Mouse (Mus musculus) liver, embryonic 14.5 days (tissue): ENCODE results near the gene Dennd5a. TPM values are rescaled to one million over a fixed set of nuclear protein-coding genes. Genes with fewer than 3 reads are reported as not detected.
A peak's percentile ranks its signal among the peaks of the same experiment; 100 is the strongest.

Experiments
- ATAC-seq: fragments of 200-750 bp; cut with Nextera tagmentation; 2 replicates; pipeline ENCODE4 v1.8.0; 2017; ENCODE audit warnings: moderate number of reproducible peaks, mild to moderate bottlenecking, moderate library complexity; ENCODE audit not compliant: insufficient read depth
- DNase-seq, 3 experiments: peaks; one replicate each; pipeline ENCODE4 v3.0.0-alpha.2; 2012 to 2013; ENCODE audit warnings: low read depth in 3 of 3, low spot score in 3 of 3
- H3K27ac ChIP-seq: fragments of 300-500 bp; sonication (generic); 2 replicates; pipeline ENCODE4 v1.5.1; 2014; ENCODE audit warnings: moderate library complexity, mild to moderate bottlenecking, control low read depth, inconsistent platforms
- H3K27me3 ChIP-seq: fragments of 300-500 bp; sonication (generic); 2 replicates; pipeline ENCODE4 v1.6.1; 2014; ENCODE audit warnings: mild to moderate bottlenecking, low read length, moderate library complexity; ENCODE audit not compliant: control insufficient read depth, insufficient read depth
- H3K36me3 ChIP-seq: fragments of 300-500 bp; sonication (generic); replicated peaks from 2 replicates; pipeline ENCODE4 v1.6.1; 2014; ENCODE audit warnings: low read depth; ENCODE audit not compliant: control insufficient read depth, insufficient read depth
- H3K4me1 ChIP-seq, 2 experiments: fragments of 200-500 bp in 1 of 2; fragments of 300-500 bp in 1 of 2; sonication (generic) in 1 of 2; replicated peaks; 2 replicates each; pipeline ENCODE4 v1.6.1; 2012 to 2014; ENCODE audit warnings: antibody characterized with exemption in 1 of 2, inconsistent platforms in 1 of 2, low read length in 1 of 2; ENCODE audit not compliant: control insufficient read depth in 2 of 2, insufficient read depth in 2 of 2
- H3K4me2 ChIP-seq: fragments of 300-500 bp; sonication (generic); 2 replicates; pipeline ENCODE4 v1.6.1; 2014; ENCODE audit warnings: low read depth, mild to moderate bottlenecking, control low read depth, moderate library complexity
- H3K4me3 ChIP-seq, 2 experiments: fragments of 200-500 bp in 1 of 2; fragments of 300-500 bp in 1 of 2; sonication (generic) in 1 of 2; 2 replicates each; pipeline ENCODE4 v1.5.1; 2012 to 2014; ENCODE audit warnings: low read depth in 2 of 2, low read length in 2 of 2, mild to moderate bottlenecking in 2 of 2, control low read depth in 1 of 2, inconsistent platforms in 1 of 2, moderate library complexity in 1 of 2; ENCODE audit not compliant: insufficient read depth in 1 of 2
- H3K9ac ChIP-seq: fragments of 300-500 bp; sonication (generic); replicated peaks from 2 replicates; pipeline ENCODE4 v1.6.1; 2014; ENCODE audit warnings: mild to moderate bottlenecking, control low read depth, moderate library complexity
- H3K9me3 ChIP-seq: fragments of 300-500 bp; sonication (generic); 2 replicates; pipeline ENCODE4 v1.6.1; 2016; ENCODE audit warnings: low read length, mixed read lengths; ENCODE audit not compliant: control insufficient read depth
- CTCF ChIP-seq: IDR thresholded peaks from 2 replicates; pipeline ENCODE4 v1.5.1; 2016; ENCODE audit warnings: antibody characterized with exemption, low read depth, control low read depth
- EP300 ChIP-seq: IDR thresholded peaks from 2 replicates; pipeline ENCODE4 v1.6.1; 2016; ENCODE audit warnings: antibody characterized with exemption, low read depth
- WGBS: fragments of 180-500 bp; shearing (Covaris S2); extraction: QIAGEN DNeasy Blood & Tissue Kit; methylation state at CpG from one replicate; pipeline ENCODE4 v1.1.7; 2014; ENCODE audit not compliant: insufficient replicate concordance; 5-methylcytosine and 5-hydroxymethylcytosine counted together
- polyA plus RNA-seq, 2 experiments: library from polyadenylated mRNA; depleted of rRNA in 1 of 2; stranded (reverse) in 1 of 2; unstranded in 1 of 2; fragments of >200 nt; fragmentation: Nextera tagmentation in 1 of 2; extraction: Ambion mirVana in 1 of 2; gene quantifications; 2 replicates each; pipeline versions ENCODE4 v1.2.1 to v1.2.3; 2012 to 2014

The Dennd5a gene
- polyA plus RNA-seq, 2 experiments = 6.9 to 13.8 TPM

DNA sequence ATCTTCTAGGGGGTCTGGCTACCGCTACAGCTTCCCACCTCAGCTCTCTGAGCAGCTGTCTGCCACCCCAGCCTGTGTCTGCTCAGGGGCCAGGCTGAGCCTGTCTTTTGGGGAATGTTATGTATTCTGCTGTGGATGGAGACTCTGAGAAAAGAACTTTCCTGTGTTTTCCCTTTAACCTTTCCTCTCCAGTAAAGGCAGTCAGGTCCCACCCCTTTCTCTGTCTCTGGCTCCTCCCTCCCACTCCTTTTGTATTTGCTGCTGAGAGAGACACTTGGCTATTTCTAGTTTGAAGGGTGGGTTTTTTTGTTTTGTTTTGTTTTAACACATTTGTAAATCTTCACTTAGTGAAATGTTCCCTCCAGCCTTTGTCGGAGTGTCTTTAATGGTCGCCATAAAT lies 93.6 kb downstream of the Dennd5a start:
- DNase-seq = no peak
- ATAC-seq = no peak
- Histone ChIP-seq H3K27me3 (peaks cover 41% of the 10 kb centered on the region), H3K27ac (no peak overlapping the region), H3K4me1 (peaks cover 0 to 2% of the 10 kb centered on the region in 2 experiments; a peak in 2 of 4 replicates), H3K4me2 (no peak overlapping the region), H3K36me3 (no peaks in the 10 kb centered on the region), H3K4me3 (no peak overlapping the region), H3K9me3 (no peaks in the 10 kb centered on the region), H3K9ac (no peak overlapping the region)
- 83% methylated on average over 3 of the region's 3 CpGs for WGBS
- TF ChIP-seq EP300 (no peak), CTCF (no peak)

DNA sequence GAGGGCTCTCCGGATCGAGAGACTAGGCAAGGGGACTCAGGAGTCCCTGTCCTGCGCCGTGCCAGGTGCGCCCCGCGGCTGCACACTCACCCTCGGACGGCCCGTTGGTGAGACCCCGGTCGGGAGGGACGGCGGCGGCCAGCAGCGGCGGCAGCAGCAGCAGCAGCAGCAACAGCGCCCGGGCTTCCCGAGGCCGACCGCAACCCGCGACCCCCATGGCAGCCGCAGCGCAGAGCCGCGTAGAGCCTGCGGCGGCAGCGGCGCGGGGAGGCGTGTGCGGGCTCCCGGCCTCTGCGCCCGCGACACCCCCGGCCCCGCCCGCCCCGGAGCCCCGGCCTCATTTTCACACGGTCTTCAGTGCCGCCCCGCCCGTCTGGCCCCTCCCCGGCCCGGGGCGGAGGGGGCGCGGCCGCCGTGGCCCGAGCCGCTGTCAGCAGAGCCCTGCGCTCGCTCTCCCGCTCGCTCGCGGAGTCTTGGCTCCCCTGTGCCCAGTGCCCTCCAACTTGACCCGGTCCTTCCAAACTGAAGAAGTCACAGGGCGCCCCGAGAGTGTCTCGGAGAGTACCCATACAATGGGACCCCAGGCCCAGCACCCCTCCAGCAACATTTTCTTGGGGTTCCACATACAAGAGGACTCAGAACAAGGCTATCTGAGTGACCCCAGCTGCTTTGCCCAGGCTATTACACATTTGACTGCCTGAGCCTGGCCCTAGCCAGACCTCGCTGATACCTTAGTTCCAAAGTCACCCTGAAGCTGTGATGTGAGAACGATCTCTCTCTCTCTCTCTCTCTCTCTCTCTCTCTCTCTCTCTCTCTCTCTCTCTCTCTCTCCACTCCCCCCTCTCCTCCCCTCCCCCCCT lies 94.7 kb downstream of the Dennd5a start, which contains the start of gene Scube2:
Scube2 (minus strand) TSS at position 310 of the 860 bp plus-strand sequence.
- H3K9ac ChIP-seq = no peak within 1 kb of the TSS
- no peaks in the 10 kb centered on the region for H3K9me3 ChIP-seq
- no peak for DNase-seq
- peak; percentile 47; the same call in 1 of the 2 replicates for ATAC-seq
- TF ChIP-seq EP300 (no peak), CTCF (no peak)
- H3K36me3 ChIP-seq = no peaks in the 10 kb centered on the region
- peak within 1 kb of the TSS; percentile 25 to 50 for H3K4me3 ChIP-seq
- WGBS = 2% methylated on average over 53 of the region's 69 CpGs
- H3K4me1 ChIP-seq = peaks cover 0 to 2% of the 10 kb centered on the region in 2 experiments; a peak in 2 of 4 replicates
- peaks cover 41% of the 10 kb centered on the region for H3K27me3 ChIP-seq
- no peak within 1 kb of the TSS for H3K27ac ChIP-seq
- H3K4me2 ChIP-seq = peak within 1 kb of the TSS; percentile 64

GRCm38 (mm10) chr7:109863561-109863960 lies 96.7 kb downstream of the Dennd5a start:
- no peak overlapping the region for H3K4me3 ChIP-seq
- no peak for TF ChIP-seq CTCF
- TF ChIP-seq EP300 = no peak
- DNase-seq (no peak), ATAC-seq (no peak)
- peaks cover 0 to 2% of the 10 kb centered on the region in 2 experiments; a peak in 2 of 4 replicates for H3K4me1 ChIP-seq
- H3K36me3 ChIP-seq = no peaks in the 10 kb centered on the region
- peaks cover 41% of the 10 kb centered on the region for H3K27me3 ChIP-seq
- no peaks in the 10 kb centered on the region for H3K9me3 ChIP-seq
- WGBS = 15% methylated on average over 4 of the region's 4 CpGs
- H3K4me2 ChIP-seq = no peak overlapping the region
- H3K27ac ChIP-seq = no peak overlapping the region
- no peak overlapping the region for H3K9ac ChIP-seq

- no peak overlapping the region for H3K27ac ChIP-seq
- WGBS = 77% methylated on average over 7 of the region's 7 CpGs
- no peak overlapping the region for H3K4me2 ChIP-seq
- ATAC-seq (no peak), DNase-seq (no peak)
- H3K9me3 ChIP-seq = no peaks in the 10 kb centered on the region
- no peaks in the 10 kb centered on the region for H3K36me3 ChIP-seq
- peaks cover 13% of the 10 kb centered on the region for H3K27me3 ChIP-seq
- no peak overlapping the region for H3K9ac ChIP-seq
- no peaks in the 10 kb centered on the region; a peak in 1 of 4 replicates for H3K4me1 ChIP-seq
- no peak for TF ChIP-seq CTCF
- TF ChIP-seq EP300 = no peak
- H3K4me3 ChIP-seq = no peak overlapping the region
These were observed 100.1 kb downstream of the Dennd5a start for GRCm38 (mm10) chr7:109860162-109860561.

DNA sequence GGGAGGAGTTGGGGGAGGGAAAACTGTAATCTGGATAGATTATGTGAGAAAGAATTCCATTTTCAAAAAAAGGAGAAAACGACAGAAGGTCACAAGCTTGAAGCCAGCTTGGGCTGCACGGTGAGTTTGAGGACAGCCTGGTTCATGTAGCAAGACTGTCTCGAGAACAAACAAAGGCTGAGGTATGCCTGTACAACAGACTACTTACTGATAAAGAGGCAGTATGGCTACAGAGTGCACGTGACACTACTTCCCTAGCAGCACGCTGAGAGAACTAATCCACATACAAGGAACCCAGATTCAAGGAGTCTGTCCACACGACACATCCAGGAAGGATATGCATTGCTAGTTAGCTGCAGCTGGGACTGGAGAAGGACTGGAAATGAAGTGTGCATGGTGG lies 100.9 kb downstream of the Dennd5a start:
- no peak for DNase-seq
- Histone ChIP-seq H3K27ac (no peak overlapping the region), H3K27me3 (peaks cover 5% of the 10 kb centered on the region), H3K36me3 (no peaks in the 10 kb centered on the region), H3K4me3 (no peak overlapping the region), H3K4me2 (no peak overlapping the region), H3K4me1 (peaks cover 0 to 4% of the 10 kb centered on the region in 2 experiments; a peak in 3 of 4 replicates), H3K9ac (no peak overlapping the region), H3K9me3 (no peaks in the 10 kb centered on the region)
- ATAC-seq = no peak
- WGBS = 32% methylated on average over 6 of the region's 6 CpGs
- TF ChIP-seq EP300 (no peak), CTCF (no peak)
